Comparison of ENCODE assay signal across 14 mouse cellular contexts in genomic region chr8:94290606-94291005, GRCm38 (mm10). TPM values are rescaled to one million over a fixed set of nuclear protein-coding genes. Genes with fewer than 3 reads are reported as not detected.
A peak's percentile ranks its signal among the peaks of the same experiment; 100 is the strongest.
DNase-seq lines count a peak whose midpoint lies in the region; ATAC-seq and TF ChIP-seq lines count a peak whose summit lies in the region.
"Had no signal": no experiment of that assay in that cellular context is flagged by ENCODE, and none has a peak within 500 bp of the region (broad histone marks: within the 10 kb centered on the region; RNA-seq: fewer than 3 reads in every experiment).

No protein-coding gene starts in this region.

- DNase-seq in heart, adult 8-10 months (ENCODE audit: low spot score): peak; percentile 36
- no peak for DNase-seq in heart, postnatal 25 days (ENCODE audit: low spot score)
- DNase-seq in MEL (ENCODE audit: low read depth, low spot score) (peak; percentile 72), adipocyte (ENCODE audit: low spot score) (peak; percentile 60)
- peak; percentile 23 to 49 for DNase-seq in heart, postnatal 10 days
- no peak for DNase-seq in cerebellum, adult 11-12 months
- DNase-seq: kidney, adult 11 months; lung, adult 2 months had no signal

- peaks cover 14 to 17% of the 10 kb centered on the region in 2 experiments for H3K4me1 ChIP-seq in MEL (ENCODE audit: control insufficient read depth in 1 of 2, insufficient read depth in 2 of 2, low read length in 2 of 2)
- H3K4me1 ChIP-seq in midbrain, embryonic 15.5 days: peaks cover 4% of the 10 kb centered on the region; the same call in 1 of the 2 replicates
- H3K4me1 ChIP-seq: limb, embryonic 12.5 days; stomach, embryonic 15.5 days had no signal

- TF ChIP-seq EP300 in MEL (IDR thresholded peaks at IDR 0.05; ENCODE audit: low read depth in 1 of 2, low read length in 2 of 2): peak; percentile 28 to 71; a peak in 3 of 4 replicates

- H3K4me3 ChIP-seq in MEL (ENCODE audit: control insufficient read depth in 1 of 2, insufficient read depth in 1 of 2, low read depth in 2 of 2, low read length in 2 of 2): no peak overlapping the region
- no peak overlapping the region for H3K4me3 ChIP-seq in midbrain, embryonic 15.5 days
- H3K4me3 ChIP-seq: erythroblast, embryonic 14.5 days; limb, embryonic 12.5 days; midbrain, embryonic 12.5 days; neural tube, embryonic 13.5 days; stomach, embryonic 15.5 days had no signal

- H3K9me3 ChIP-seq in MEL (replicated peaks; ENCODE audit: insufficient read depth, low read length): no peaks in the 10 kb centered on the region
- H3K9me3 ChIP-seq in midbrain, embryonic 15.5 days: no peaks in the 10 kb centered on the region
- H3K9me3 ChIP-seq: limb, embryonic 12.5 days; midbrain, embryonic 12.5 days; neural tube, embryonic 13.5 days; stomach, embryonic 15.5 days had no signal

- intact Hi-C loops in heart, postnatal 25 days (cut with DNase I): no loop called here
- intact Hi-C loops in heart, postnatal 10 days (cut with DNase I): no loop called here

- TF ChIP-seq CTCF in MEL (IDR thresholded peaks at IDR 0.05 in 2 of 3, conservative IDR thresholded peaks at IDR 0.05 in 1 of 3; ENCODE audit: control insufficient read depth in 1 of 3, insufficient read depth in 1 of 3, low read depth in 2 of 3, low read length in 3 of 3, poor library complexity in 1 of 3, severe bottlenecking in 1 of 3): peak in 1 of 3 experiments; percentile 10; a peak in 2 of 6 replicates

- TF ChIP-seq RAD21 in MEL (IDR thresholded peaks at IDR 0.05; ENCODE audit: low read depth, low read length): no peak

- ATAC-seq in midbrain, embryonic 15.5 days (replicated peaks): no peak

- H3K9ac ChIP-seq in MEL (ENCODE audit: control insufficient read depth, low read depth, low read length, poor library complexity, severe bottlenecking): peak overlapping the region; percentile 26; the same call in 1 of the 2 replicates
- H3K9ac ChIP-seq in midbrain, embryonic 15.5 days: no peak overlapping the region
- H3K9ac ChIP-seq: limb, embryonic 12.5 days; midbrain, embryonic 12.5 days; neural tube, embryonic 13.5 days; stomach, embryonic 15.5 days had no signal

- no peaks in the 10 kb centered on the region for H3K27me3 ChIP-seq in MEL (ENCODE audit: control insufficient read depth in 1 of 2, insufficient read depth in 2 of 2, low read length in 2 of 2)
- H3K27me3 ChIP-seq in midbrain, embryonic 15.5 days (replicated peaks): no peaks in the 10 kb centered on the region
- H3K27me3 ChIP-seq: limb, embryonic 12.5 days; midbrain, embryonic 12.5 days; neural tube, embryonic 13.5 days; stomach, embryonic 15.5 days had no signal

- no peak for TF ChIP-seq POLR2A in MEL (IDR thresholded peaks at IDR 0.05; ENCODE audit: control insufficient read depth in 1 of 2, insufficient read depth in 1 of 2, low read depth in 1 of 2, low read length in 2 of 2, poor library complexity in 1 of 2)

- H3K4me2 ChIP-seq in midbrain, embryonic 15.5 days: no peak overlapping the region
- H3K4me2 ChIP-seq: limb, embryonic 12.5 days; midbrain, embryonic 12.5 days; neural tube, embryonic 13.5 days; stomach, embryonic 15.5 days had no signal

- peaks cover 11 to 23% of the 10 kb centered on the region in 2 experiments for H3K36me3 ChIP-seq in MEL (ENCODE audit: control insufficient read depth in 1 of 2, insufficient read depth in 2 of 2, low read length in 2 of 2)
- H3K36me3 ChIP-seq in midbrain, embryonic 15.5 days (replicated peaks): peaks cover 11% of the 10 kb centered on the region; the same call in 1 of the 2 replicates
- H3K36me3 ChIP-seq: stomach, embryonic 15.5 days had no signal

- no peaks in the 10 kb centered on the region for H3K79me2 ChIP-seq in MEL (ENCODE audit: control insufficient read depth, insufficient read depth, low read length, poor library complexity)

- WGBS in midbrain, embryonic 15.5 days: 95% methylated on average over 5 of the region's 5 CpGs

- H3K27ac ChIP-seq in MEL (ENCODE audit: control insufficient read depth, low read depth, low read length): peak overlapping the region; percentile 81
- H3K27ac ChIP-seq in midbrain, embryonic 15.5 days: no peak overlapping the region
- H3K27ac ChIP-seq: limb, embryonic 12.5 days; midbrain, embryonic 12.5 days; neural tube, embryonic 13.5 days; stomach, embryonic 15.5 days had no signal

TF ChIP-seq in MEL, 35 proteins besides CTCF, POLR2A, EP300 and RAD21:
- TF ChIP-seq ETS1 (IDR thresholded peaks at IDR 0.05; ENCODE audit: low read depth, low read length) (peak; percentile 71), GABPA (IDR thresholded peaks at IDR 0.05; ENCODE audit: low read depth, low read length) (peak; percentile 77; the same call in 1 of the 2 replicates), ZMIZ1 (IDR thresholded peaks at IDR 0.05; ENCODE audit: low read depth, low read length) (no peak), SIN3A (IDR thresholded peaks at IDR 0.05; ENCODE audit: low read length) (peak; percentile 52; the same call in 1 of the 2 replicates), MXI1 (IDR thresholded peaks at IDR 0.05; ENCODE audit: low read depth, low read length) (peak; percentile 37; the same call in 1 of the 2 replicates), RCOR1 (IDR thresholded peaks at IDR 0.05; ENCODE audit: low read depth, low read length) (0 out of 2 replicates have a peak, but pooled peaks have one; percentile 29), MAX (IDR thresholded peaks at IDR 0.05; ENCODE audit: low read length) (no peak), MAFK (IDR thresholded peaks at IDR 0.05; ENCODE audit: borderline replicate concordance, low read depth, low read length) (0 out of 2 replicates have a peak, but pooled peaks have one; percentile 45), TCF12 (IDR thresholded peaks at IDR 0.05; ENCODE audit: low read depth, low read length) (peak; percentile 32; the same call in 1 of the 2 replicates)

RNA-seq across cellular contexts. Expression of gene Slc12a3, which starts 38.4 kb away (rescaled TPM):
- total RNA-seq in heart, adult 8-10 months (2022): under 1 TPM in 3 of 4 experiments, not detected in 1; 0.09 to 0.47 (median 0.11) TPM
- total RNA-seq in heart, postnatal 25 days (2021): under 1 TPM; 0.14 to 0.26 TPM
- total RNA-seq in MEL (2012; rRNA removed): not detected in 2 replicates
- polyA plus RNA-seq in MEL (2012; ENCODE audit: insufficient read depth in 1 of 2, insufficient read length in 2 of 2, low read depth in 1 of 2, low replicate concordance in 2 of 2, missing spikeins in 1 of 2): not detected
- under 1 TPM in 1 of 2 experiments, not detected in 1; 0.38 TPM for total RNA-seq in heart, postnatal 10 days (2021)
- polyA plus RNA-seq in midbrain, embryonic 15.5 days (2015; fragmentation: Nextera tagmentation; extraction: Ambion mirVana): 0.05 and 0.06 TPM in 2 replicates
- polyA plus RNA-seq: erythroblast, embryonic 14.5 days; limb, embryonic 12.5 days; midbrain, embryonic 12.5 days had no signal

Comparison
In these comparisons a context has a peak if more than half of its experiments do, and no peak if none do; other contexts are left out.
1. DNase-seq: peak in heart, adult 8-10 months (single experiment), MEL (single experiment), adipocyte (single experiment) and heart, postnatal 10 days (2 of 2); none in heart, postnatal 25 days (single experiment) and cerebellum, adult 11-12 months (single experiment).